Mouse (Mus musculus): ENCODE measurements around the gene Rpusd4.
A peak's percentile ranks its signal among the peaks of the same experiment; 100 is the strongest.

Rpusd4 gene

GRCm38 (mm10) chr9:35286351-35286750, 18.7 kb downstream of the Rpusd4 start:
- no peak for DNase-seq (ENCODE audit: low spot score)

DNA sequence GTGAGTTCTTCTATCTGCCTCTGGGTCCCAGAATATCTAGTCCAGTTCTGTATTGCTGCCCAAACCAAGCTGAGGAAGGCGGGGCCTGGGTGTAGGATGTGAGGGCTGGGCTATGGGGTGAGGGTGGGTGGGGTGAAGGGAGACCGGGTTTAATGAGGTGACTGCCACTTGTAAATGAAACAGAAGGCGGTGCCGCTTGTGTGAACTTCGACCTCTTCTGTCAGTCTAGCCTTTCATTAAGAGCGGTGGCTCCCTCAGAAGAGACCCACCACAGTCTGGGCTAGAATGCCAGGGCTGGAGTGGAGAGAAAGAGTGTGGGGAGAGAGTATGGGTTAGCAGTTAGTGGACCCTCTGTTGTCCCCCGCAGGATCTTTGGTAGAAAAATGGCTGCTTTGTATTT, 22.3 kb downstream of the Rpusd4 start:
- DNase-seq (ENCODE audit: low spot score), result no peak

- no peak for DNase-seq (ENCODE audit: low spot score)
These were observed 22.8 kb downstream of the Rpusd4 start for GRCm38 (mm10) chr9:35290417-35290816.

DNA sequence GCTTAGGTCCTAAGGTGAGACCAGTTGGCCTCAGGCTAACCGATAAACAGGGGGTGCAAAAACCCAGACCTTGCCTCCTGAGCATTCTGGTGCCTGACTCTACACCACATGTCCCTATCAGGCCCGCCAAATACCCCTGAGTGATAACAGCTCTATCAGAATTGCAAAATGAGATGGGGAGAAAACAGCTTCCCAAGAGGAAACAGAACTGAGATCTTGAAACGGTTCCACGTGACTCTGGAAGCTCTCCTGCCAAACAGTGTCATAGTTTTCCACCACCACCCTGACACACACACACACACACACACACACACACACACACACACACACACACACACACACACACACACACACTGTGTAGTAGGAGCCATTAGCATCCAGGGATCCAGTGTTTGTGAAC, 23.3 kb downstream of the Rpusd4 start:
- DNase-seq (ENCODE audit: low spot score), result no peak

GRCm38 (mm10) chr9:35293465-35293864, 25.8 kb downstream of the Rpusd4 start:
- DNase-seq (ENCODE audit: low spot score), result no peak

DNA sequence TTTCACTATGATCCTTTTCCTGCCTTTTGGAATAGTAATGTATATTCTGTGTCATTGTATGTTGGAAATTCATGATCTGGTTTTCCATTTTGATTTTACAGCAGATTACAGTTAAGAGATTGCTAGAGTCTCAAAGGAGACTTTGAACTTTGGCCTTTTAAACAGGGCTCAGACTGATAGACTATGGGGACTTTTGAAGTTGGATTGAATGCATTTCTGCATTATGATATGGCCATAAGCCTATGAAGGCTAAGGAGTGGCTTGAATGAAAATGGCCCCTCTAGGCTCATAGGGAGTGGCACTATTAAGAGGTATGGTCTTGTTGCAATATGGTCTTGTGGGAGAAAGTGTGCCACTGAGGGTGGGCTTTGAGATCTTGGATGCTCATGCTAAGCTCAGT, 30.1 kb downstream of the Rpusd4 start:
- no peak for DNase-seq (ENCODE audit: low spot score)

GRCm38 (mm10) chr9:35302172-35302571, 34.5 kb downstream of the Rpusd4 start:
- DNase-seq (ENCODE audit: low spot score), result no peak

- DNase-seq (ENCODE audit: low spot score), result no peak
These were observed 39.8 kb downstream of the Rpusd4 start for GRCm38 (mm10) chr9:35307461-35307860.

- DNase-seq (ENCODE audit: low spot score), result no peak
These were observed 42.7 kb downstream of the Rpusd4 start for GRCm38 (mm10) chr9:35310377-35310776.

DNA sequence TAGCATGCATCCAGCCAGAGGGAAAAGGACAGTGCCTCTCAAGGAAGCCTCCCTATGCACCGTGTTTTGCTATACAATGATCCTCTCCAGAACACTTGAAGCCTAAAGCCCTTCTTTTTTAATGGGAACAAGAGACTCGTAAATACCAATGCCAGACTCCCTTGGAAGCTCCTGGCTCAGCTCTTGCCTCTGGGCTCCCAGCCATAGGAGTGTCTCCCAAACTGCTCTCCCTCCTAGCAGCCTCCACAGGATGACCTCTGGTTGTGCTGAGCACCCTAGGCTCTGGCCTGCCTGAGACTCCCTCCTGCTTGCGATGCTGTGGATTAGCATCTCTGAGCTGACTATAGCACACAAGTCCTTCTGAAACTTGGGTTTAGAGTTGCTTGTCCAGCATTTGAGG, 44.9 kb downstream of the Rpusd4 start:
- peak; percentile 41 for DNase-seq (ENCODE audit: low spot score)

GRCm38 (mm10) chr9:35313601-35314000, 45.9 kb downstream of the Rpusd4 start:
- DNase-seq (ENCODE audit: low spot score), result no peak

DNA sequence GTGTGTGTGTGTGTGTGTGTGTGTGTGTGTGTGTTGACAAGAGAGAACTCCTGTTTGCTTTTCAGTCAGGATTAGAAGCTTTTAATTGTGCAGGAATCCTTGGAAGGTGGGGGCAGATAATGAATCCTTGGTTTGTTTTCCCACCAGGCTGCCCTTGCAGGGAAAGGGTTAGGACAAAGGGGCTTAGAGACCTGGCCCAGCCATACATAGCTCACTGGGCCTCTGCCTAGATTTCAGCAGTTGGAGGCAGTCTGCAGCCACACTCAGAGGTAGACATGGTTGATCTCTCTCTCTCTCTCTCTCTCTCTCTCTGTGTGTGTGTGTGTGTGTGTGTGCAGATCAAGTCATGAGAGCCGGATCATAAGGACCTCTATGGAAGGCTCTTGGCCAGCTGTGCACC, 46.6 kb downstream of the Rpusd4 start:
- DNase-seq (ENCODE audit: low spot score), result no peak

- no peak for DNase-seq (ENCODE audit: low spot score)
These were observed 49.1 kb downstream of the Rpusd4 start for GRCm38 (mm10) chr9:35316771-35317211.

DNA sequence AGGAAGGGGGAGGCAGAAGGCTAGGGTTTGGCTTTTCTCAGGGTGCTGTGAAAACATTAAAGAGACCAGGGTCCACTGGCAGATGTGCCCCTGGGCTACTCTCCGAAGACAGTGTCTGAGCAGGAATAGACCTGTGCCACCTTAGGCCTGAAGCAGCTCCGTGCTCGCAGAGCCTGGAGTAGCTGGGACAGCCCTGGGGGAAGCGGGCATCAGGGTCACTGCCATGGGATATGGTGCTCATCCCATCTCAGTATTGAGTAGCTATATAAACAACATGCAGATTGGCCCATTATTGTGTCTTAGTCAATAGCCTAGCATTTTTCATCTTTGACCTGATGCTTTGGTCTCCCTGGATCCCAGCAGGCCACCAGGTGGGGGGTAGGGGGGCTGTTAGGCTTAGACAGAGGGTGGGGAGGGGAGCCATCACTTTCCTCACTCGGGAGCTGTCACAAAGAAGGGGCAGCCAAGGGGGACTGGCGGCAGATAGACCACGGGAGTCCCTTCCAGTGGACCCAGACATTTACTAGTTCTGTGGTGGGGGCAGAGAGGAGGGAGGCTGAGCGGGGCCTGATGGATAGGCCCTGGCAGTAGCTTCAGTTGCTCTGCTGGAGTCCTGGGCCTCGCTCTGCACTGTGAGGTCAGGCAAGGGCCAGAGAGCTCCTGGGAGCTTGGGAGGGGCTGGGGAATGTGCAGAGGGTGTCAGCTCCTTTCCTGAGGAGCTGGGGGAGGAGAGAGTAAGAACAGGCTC, 49.7 kb downstream of the Rpusd4 start:
- no peak for DNase-seq (ENCODE audit: low spot score)

DNA sequence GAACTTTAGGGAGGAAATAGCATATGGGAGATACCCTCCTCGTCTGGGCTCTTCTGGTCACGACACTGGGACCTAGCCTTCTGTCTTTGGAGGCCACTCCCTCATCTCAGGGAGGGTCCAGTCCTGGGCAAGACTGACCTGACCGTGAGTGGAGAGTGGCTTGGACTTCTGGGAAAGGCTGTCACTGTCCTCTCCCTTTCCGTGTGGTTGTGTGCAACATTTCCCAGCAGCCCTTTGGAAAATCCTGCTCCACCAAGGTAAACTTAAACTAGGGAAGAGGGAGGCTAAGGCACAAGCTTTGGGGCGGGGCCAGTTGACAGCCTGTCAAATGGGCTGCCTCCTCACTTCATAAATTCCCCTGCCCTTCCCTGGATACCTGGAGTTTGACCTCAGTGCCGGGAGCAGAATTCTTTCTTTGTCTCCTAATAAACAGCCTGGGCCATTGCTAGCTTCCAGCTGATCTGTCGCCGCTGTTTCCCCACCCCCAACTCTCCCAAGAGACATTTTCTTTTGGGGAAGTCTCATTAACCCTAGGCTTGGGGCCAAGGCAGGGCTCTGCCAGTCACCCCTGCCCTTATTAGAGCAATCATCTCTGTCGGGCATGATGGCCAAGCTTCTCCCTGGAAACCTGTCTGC, 51.0 kb downstream of the Rpusd4 start:
- no peak for DNase-seq (ENCODE audit: low spot score)

GRCm38 (mm10) chr9:35320288-35320687, 52.6 kb downstream of the Rpusd4 start:
- no peak for DNase-seq (ENCODE audit: low spot score)

- no peak for DNase-seq (ENCODE audit: low spot score)
These were observed 56.3 kb downstream of the Rpusd4 start for GRCm38 (mm10) chr9:35323974-35324373.

GRCm38 (mm10) chr9:35324571-35324970, 56.9 kb downstream of the Rpusd4 start:
- no peak for DNase-seq (ENCODE audit: low spot score)

GRCm38 (mm10) chr9:35326644-35327263, 59.1 kb downstream of the Rpusd4 start:
- no peak for DNase-seq (ENCODE audit: low spot score)
